ENCODE assay signal across 27 mouse cellular contexts in genomic region chr6:34641081-34641480, GRCm38 (mm10). TPM values are rescaled to one million over a fixed set of nuclear protein-coding genes. Genes with fewer than 3 reads are reported as not detected.
DNase-seq lines count a peak whose midpoint lies in the region; ATAC-seq and TF ChIP-seq lines count a peak whose summit lies in the region.
"Had no signal": no experiment of that assay in that cellular context is flagged by ENCODE, and none has a peak within 500 bp of the region (broad histone marks: within the 10 kb centered on the region; RNA-seq: fewer than 3 reads in every experiment).

No protein-coding gene starts in this region.

- no peak for TF ChIP-seq CTCF in intestine, postnatal 0 days (IDR thresholded peaks at IDR 0.05; ENCODE audit: low read depth)

- H3K4me1 ChIP-seq in intestine, embryonic 14.5 days (replicated peaks; ENCODE audit: control insufficient read depth, insufficient read depth, low read length): peaks cover 42% of the 10 kb centered on the region
- no peaks in the 10 kb centered on the region; the same call in 1 of the 2 replicates for H3K4me1 ChIP-seq in intestine, postnatal 0 days (replicated peaks; ENCODE audit: control insufficient read depth, insufficient read depth, low read length)
- no peaks in the 10 kb centered on the region for H3K4me1 ChIP-seq in hindbrain, embryonic 16.5 days (ENCODE audit: control insufficient read depth, insufficient read depth, low read depth, low read length)
- H3K4me1 ChIP-seq: hindbrain, embryonic 13.5 days; liver, embryonic 13.5 days; midbrain, embryonic 12.5 days had no signal

- no peak for DNase-seq in intestine, embryonic 14.5 days (ENCODE audit: low spot score)
- peak; percentile 90 for DNase-seq in 3T3-L1 (ENCODE audit: low read depth, low spot score)
- DNase-seq in adipocyte (ENCODE audit: low spot score): peak; percentile 35
- DNase-seq in mesoderm, embryonic 11.5 days (ENCODE audit: low read depth, low spot score): peak; percentile 34
- DNase-seq in layer of hippocampus, adult 9-10 months (ENCODE audit: low spot score): no peak
- DNase-seq: adrenal gland, adult 8-10 months; B cell, adult 2 months; cerebellum, adult 8-10 months; cerebellum, postnatal 25 days; gastrocnemius, postnatal 10 days; heart, postnatal 4 days; kidney, adult 9 months; kidney, postnatal 10 days; liver, embryonic 13.5 days; lung, adult 18-20 months; lung, postnatal 36 days; thymus, adult 18-20 months; thymus, postnatal 25 days had no signal

- no peaks in the 10 kb centered on the region for H3K27me3 ChIP-seq in intestine, embryonic 14.5 days (replicated peaks; ENCODE audit: control insufficient read depth, insufficient read depth, low read length)
- no peaks in the 10 kb centered on the region; the same call in 1 of the 2 replicates for H3K27me3 ChIP-seq in intestine, postnatal 0 days (replicated peaks; ENCODE audit: control insufficient read depth, insufficient read depth, low read length)
- no peaks in the 10 kb centered on the region for H3K27me3 ChIP-seq in hindbrain, embryonic 16.5 days (replicated peaks; ENCODE audit: control insufficient read depth, insufficient read depth, low read length)
- H3K27me3 ChIP-seq: hindbrain, embryonic 13.5 days; limb, embryonic 13.5 days; liver, embryonic 13.5 days; midbrain, embryonic 12.5 days had no signal

- no peak overlapping the region for H3K9ac ChIP-seq in intestine, embryonic 14.5 days (ENCODE audit: low read length)
- no peak overlapping the region for H3K9ac ChIP-seq in intestine, postnatal 0 days (ENCODE audit: low read depth, low read length)
- no peak overlapping the region for H3K9ac ChIP-seq in hindbrain, embryonic 16.5 days (ENCODE audit: low read depth, low read length)
- H3K9ac ChIP-seq: hindbrain, embryonic 13.5 days; limb, embryonic 13.5 days; liver, embryonic 13.5 days; midbrain, embryonic 12.5 days had no signal

- no peaks in the 10 kb centered on the region for H3K36me3 ChIP-seq in intestine, embryonic 14.5 days (ENCODE audit: control insufficient read depth, insufficient read depth, low read length)
- H3K36me3 ChIP-seq in intestine, postnatal 0 days (ENCODE audit: control insufficient read depth, insufficient read depth): no peaks in the 10 kb centered on the region
- no peaks in the 10 kb centered on the region for H3K36me3 ChIP-seq in hindbrain, embryonic 16.5 days (ENCODE audit: control insufficient read depth, insufficient read depth, low read length)
- H3K36me3 ChIP-seq: heart, embryonic 10.5 days; hindbrain, embryonic 13.5 days; limb, embryonic 13.5 days; liver, embryonic 13.5 days; midbrain, embryonic 12.5 days had no signal

- H3K9me3 ChIP-seq in intestine, embryonic 14.5 days (ENCODE audit: control insufficient read depth, low read length): no peaks in the 10 kb centered on the region
- H3K9me3 ChIP-seq in intestine, postnatal 0 days (ENCODE audit: control insufficient read depth): no peaks in the 10 kb centered on the region
- H3K9me3 ChIP-seq in hindbrain, embryonic 16.5 days (ENCODE audit: control insufficient read depth, low read length): no peaks in the 10 kb centered on the region
- H3K9me3 ChIP-seq: heart, embryonic 10.5 days; hindbrain, embryonic 13.5 days; limb, embryonic 13.5 days; liver, embryonic 13.5 days; midbrain, embryonic 12.5 days had no signal

- H3K4me3 ChIP-seq in intestine, embryonic 14.5 days (ENCODE audit: low read depth, low read length): no peak overlapping the region
- H3K4me3 ChIP-seq in intestine, postnatal 0 days (ENCODE audit: low read depth, low read length): no peak overlapping the region
- H3K4me3 ChIP-seq in hindbrain, embryonic 16.5 days (ENCODE audit: low read length): no peak overlapping the region
- H3K4me3 ChIP-seq: erythroblast, embryonic 14.5 days; heart, embryonic 10.5 days; hindbrain, embryonic 13.5 days; limb, embryonic 13.5 days; liver, embryonic 13.5 days; midbrain, embryonic 12.5 days had no signal

- ATAC-seq in intestine, embryonic 14.5 days (replicated peaks; ENCODE audit: low FRiP score, low TSS enrichment, low read depth): no peak
- no peak for ATAC-seq in intestine, postnatal 0 days
- no peak for ATAC-seq in hindbrain, embryonic 16.5 days
- ATAC-seq: activated CD4-positive, CD25-positive, alpha-beta regulatory T cell, adult 4 months; forebrain, embryonic 16.5 days had no signal

- peak overlapping the region; percentile 81; the same call in 1 of the 2 replicates for H3K27ac ChIP-seq in intestine, embryonic 14.5 days (ENCODE audit: low read depth)
- no peak overlapping the region for H3K27ac ChIP-seq in intestine, postnatal 0 days (ENCODE audit: low read depth, low read length)
- no peak overlapping the region for H3K27ac ChIP-seq in hindbrain, embryonic 16.5 days (ENCODE audit: low read depth, low read length)
- H3K27ac ChIP-seq: hindbrain, embryonic 13.5 days; limb, embryonic 13.5 days; liver, embryonic 13.5 days; midbrain, embryonic 12.5 days had no signal

- H3K4me2 ChIP-seq in intestine, embryonic 14.5 days (ENCODE audit: low read length): no peak overlapping the region
- H3K4me2 ChIP-seq in intestine, postnatal 0 days (replicated peaks; ENCODE audit: low read depth): no peak overlapping the region
- H3K4me2 ChIP-seq in hindbrain, embryonic 16.5 days (ENCODE audit: low read length): no peak overlapping the region
- H3K4me2 ChIP-seq: hindbrain, embryonic 13.5 days; limb, embryonic 13.5 days; liver, embryonic 13.5 days; midbrain, embryonic 12.5 days had no signal

RNA-seq across cellular contexts. Expression of gene Cald1, which starts 42.8 kb away (rescaled TPM):
- polyA plus RNA-seq in intestine, embryonic 14.5 days (2014; fragmentation: Nextera tagmentation; extraction: Ambion mirVana): 309 and 368 TPM in 2 replicates
- 239 and 283 TPM in 2 replicates for polyA plus RNA-seq in intestine, postnatal 0 days (2015; fragmentation: Nextera tagmentation; extraction: Ambion mirVana)
- 66.1 and 69.8 TPM in 2 replicates for polyA plus RNA-seq in hindbrain, embryonic 16.5 days (2015; fragmentation: Nextera tagmentation; extraction: Ambion mirVana)
- polyA plus RNA-seq: activated CD4-positive, CD25-positive, alpha-beta regulatory T cell, adult 4 months had no signal

Comparison
In these comparisons a context has a peak if more than half of its experiments do, and no peak if none do; other contexts are left out.
1. DNase-seq: peak in 3T3-L1 (single experiment), adipocyte (single experiment) and mesoderm, embryonic 11.5 days (single experiment); none in intestine, embryonic 14.5 days (single experiment) and layer of hippocampus, adult 9-10 months (single experiment).